Mouse (Mus musculus): ENCODE data around the gene Klhl18. TPM values are rescaled to one million over a fixed set of nuclear protein-coding genes. Genes with fewer than 3 reads are reported as not detected.
"Not testable (repeated sequence)": the region's sequence is repeated elsewhere in the genome, so short reads cannot be mapped to it uniquely, and the experiment has no call there.

Gene Klhl18
- polyA plus RNA-seq, 1 experiment from 2014 or later: 32.2 TPM

DNA sequence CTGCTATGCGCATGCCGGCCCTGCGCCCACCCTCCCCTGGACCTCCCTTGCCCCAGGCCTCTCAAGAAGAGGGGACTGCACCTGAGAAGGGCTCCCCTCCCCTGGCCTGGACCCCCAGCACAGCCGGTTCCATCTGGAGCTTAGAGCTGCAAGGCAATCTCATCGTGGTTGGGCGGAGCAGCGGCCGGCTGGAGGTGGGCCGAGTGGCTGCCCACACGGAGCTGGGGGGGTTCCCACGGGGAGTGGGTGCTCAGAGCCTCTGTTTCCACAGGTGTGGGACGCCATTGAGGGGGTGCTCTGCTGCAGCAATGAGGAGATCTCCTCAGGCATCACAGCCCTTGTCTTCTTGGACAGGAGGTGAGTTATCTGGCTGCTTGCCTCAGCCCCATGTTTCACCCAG lies 95.2 kb downstream of the Klhl18 start:
- no peak overlapping the region for H3K4me3 ChIP-seq (ENCODE audit: low read depth, low read length)
- no peaks in the 10 kb centered on the region for H3K27me3 ChIP-seq (ENCODE audit: control insufficient read depth, insufficient read depth, low read depth, low read length)
- H3K4me2 ChIP-seq (ENCODE audit: low read length): no peak overlapping the region
- no peak overlapping the region for H3K9ac ChIP-seq (ENCODE audit: low read depth, low read length)
- no peaks in the 10 kb centered on the region for H3K4me1 ChIP-seq (ENCODE audit: control insufficient read depth, insufficient read depth, low read length)
- H3K36me3 ChIP-seq (ENCODE audit: control insufficient read depth, insufficient read depth, low read length): peaks cover 56% of the 10 kb centered on the region
- no peak for ATAC-seq
- no peaks in the 10 kb centered on the region for H3K9me3 ChIP-seq (replicated peaks; ENCODE audit: control insufficient read depth, low read length, poor library complexity, severe bottlenecking)
- WGBS: 83% methylated on average over 12 of the region's 12 CpGs
- no peak overlapping the region for H3K27ac ChIP-seq (ENCODE audit: low read length)

DNA sequence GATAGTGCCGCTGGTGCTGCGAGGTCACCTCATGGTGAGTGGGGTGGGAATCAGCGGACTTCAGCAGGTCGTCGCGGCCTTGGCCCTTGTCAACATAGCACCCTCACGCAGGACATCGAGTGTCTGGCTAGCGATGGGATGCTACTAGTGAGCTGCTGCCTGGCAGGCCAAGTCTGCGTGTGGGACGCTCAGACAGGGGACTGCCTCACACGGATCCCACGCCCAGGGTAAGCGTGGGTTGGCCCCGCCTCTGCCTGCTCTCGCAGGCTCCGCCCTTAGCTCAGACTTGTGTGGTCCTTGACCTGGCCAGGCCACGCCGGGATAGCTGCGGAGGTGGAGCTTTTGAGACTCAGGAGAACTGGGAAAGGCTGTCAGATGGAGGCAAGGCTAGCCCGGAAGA lies 95.8 kb downstream of the Klhl18 start:
- H3K9me3 ChIP-seq (replicated peaks; ENCODE audit: control insufficient read depth, low read length, poor library complexity, severe bottlenecking): no peaks in the 10 kb centered on the region
- no peak overlapping the region for H3K9ac ChIP-seq (ENCODE audit: low read depth, low read length)
- no peaks in the 10 kb centered on the region for H3K4me1 ChIP-seq (ENCODE audit: control insufficient read depth, insufficient read depth, low read length)
- no peak overlapping the region for H3K4me3 ChIP-seq (ENCODE audit: low read depth, low read length)
- 51% methylated on average over 21 of the region's 21 CpGs for WGBS
- no peak overlapping the region for H3K4me2 ChIP-seq (ENCODE audit: low read length)
- no peak overlapping the region for H3K27ac ChIP-seq (ENCODE audit: low read length)
- no peaks in the 10 kb centered on the region for H3K27me3 ChIP-seq (ENCODE audit: control insufficient read depth, insufficient read depth, low read depth, low read length)
- no peak for ATAC-seq
- peaks cover 50% of the 10 kb centered on the region for H3K36me3 ChIP-seq (ENCODE audit: control insufficient read depth, insufficient read depth, low read length)

DNA sequence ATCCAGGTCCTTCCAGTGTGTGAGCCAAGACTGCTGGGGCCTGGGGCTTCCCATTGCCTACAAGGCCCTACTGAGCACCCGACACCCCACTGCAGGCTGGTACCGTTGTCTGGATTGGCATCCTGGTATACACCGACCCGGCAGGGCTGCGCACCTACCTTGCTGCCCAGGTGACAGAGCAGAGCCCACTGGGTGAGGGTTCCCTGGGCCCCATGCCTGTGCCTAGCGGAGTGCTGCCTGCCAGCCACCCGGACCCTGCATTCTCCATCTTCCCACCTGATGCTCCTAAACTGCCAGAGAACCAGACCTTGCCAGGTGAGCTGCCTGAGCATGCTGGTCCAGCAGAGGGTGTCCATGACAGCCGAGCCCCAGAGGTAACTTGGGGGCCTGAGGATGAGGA lies 97.1 kb downstream of the Klhl18 start:
- H3K4me3 ChIP-seq (ENCODE audit: low read depth, low read length): no peak overlapping the region
- H3K36me3 ChIP-seq (ENCODE audit: control insufficient read depth, insufficient read depth, low read length): peaks cover 41% of the 10 kb centered on the region
- H3K4me2 ChIP-seq (ENCODE audit: low read length): no peak overlapping the region
- no peaks in the 10 kb centered on the region for H3K4me1 ChIP-seq (ENCODE audit: control insufficient read depth, insufficient read depth, low read length)
- ATAC-seq: no peak
- no peak overlapping the region for H3K27ac ChIP-seq (ENCODE audit: low read length)
- no peaks in the 10 kb centered on the region for H3K27me3 ChIP-seq (ENCODE audit: control insufficient read depth, insufficient read depth, low read depth, low read length)
- H3K9me3 ChIP-seq (replicated peaks; ENCODE audit: control insufficient read depth, low read length, poor library complexity, severe bottlenecking): no peaks in the 10 kb centered on the region
- 96% methylated on average over 8 of the region's 8 CpGs for WGBS
- H3K9ac ChIP-seq (ENCODE audit: low read depth, low read length): no peak overlapping the region

DNA sequence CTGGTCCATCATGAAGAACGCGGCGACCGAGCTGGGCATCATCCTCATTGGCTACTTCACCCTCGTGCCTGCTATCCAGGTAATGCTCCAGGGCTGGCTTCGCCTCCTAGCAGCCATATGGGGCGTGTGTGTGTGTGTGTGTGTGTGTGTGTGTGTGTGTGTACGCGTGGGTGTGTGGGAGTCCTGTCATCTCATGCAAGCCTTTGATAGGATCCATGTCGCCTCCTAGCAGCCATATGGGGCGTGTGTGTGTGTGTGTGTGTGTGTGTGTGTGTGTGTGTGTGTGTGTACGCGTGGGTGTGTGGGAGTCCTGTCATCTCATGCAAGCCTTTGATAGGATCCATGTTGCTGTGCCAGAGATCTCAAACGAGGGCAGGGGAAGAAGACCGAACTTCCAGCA lies 98.8 kb downstream of the Klhl18 start:
- H3K36me3 ChIP-seq (ENCODE audit: control insufficient read depth, insufficient read depth, low read length): peaks cover 41% of the 10 kb centered on the region
- not testable (repeated sequence) for H3K27me3 ChIP-seq (ENCODE audit: control insufficient read depth, insufficient read depth, low read depth, low read length); H3K9ac ChIP-seq (ENCODE audit: low read depth, low read length); H3K4me1 ChIP-seq (ENCODE audit: control insufficient read depth, insufficient read depth, low read length); H3K27ac ChIP-seq (ENCODE audit: low read length); ATAC-seq; H3K4me2 ChIP-seq (ENCODE audit: low read length); H3K9me3 ChIP-seq (replicated peaks; ENCODE audit: control insufficient read depth, low read length, poor library complexity, severe bottlenecking); H3K4me3 ChIP-seq (ENCODE audit: low read depth, low read length)
- 91% methylated on average over 15 of the region's 15 CpGs for WGBS

Other genes starting within 250 kb of the Klhl18 start
- 180 and 230 TPM in 2 replicates for gene Cspg5, start 232.9 kb downstream of the Klhl18 start, polyA plus RNA-seq (2015; fragmentation: Nextera tagmentation; extraction: Ambion mirVana)
- gene Elp6, start 171.5 kb downstream of the Klhl18 start, polyA plus RNA-seq (2015; fragmentation: Nextera tagmentation; extraction: Ambion mirVana): 39.4 and 41.0 TPM in 2 replicates
- 57.4 and 64.5 TPM in 2 replicates for gene Scap, start 143.4 kb downstream of the Klhl18 start, polyA plus RNA-seq (2015; fragmentation: Nextera tagmentation; extraction: Ambion mirVana)
- 18.5 and 24.0 TPM in 2 replicates for gene Ptpn23, start 68.5 kb downstream of the Klhl18 start, polyA plus RNA-seq (2015; fragmentation: Nextera tagmentation; extraction: Ambion mirVana)
- 0.80 and 1.4 TPM in 2 replicates for gene Ngp, start 56.9 kb downstream of the Klhl18 start, polyA plus RNA-seq (2015; fragmentation: Nextera tagmentation; extraction: Ambion mirVana)
- 4.7 and 5.4 TPM in 2 replicates for gene Kif9, start 264 bp upstream of the Klhl18 start, polyA plus RNA-seq (2015; fragmentation: Nextera tagmentation; extraction: Ambion mirVana)
- gene Setd2, start 55.9 kb upstream of the Klhl18 start, polyA plus RNA-seq (2015; fragmentation: Nextera tagmentation; extraction: Ambion mirVana): 32.6 and 39.6 TPM in 2 replicates
- 25.5 and 27.1 TPM in 2 replicates for gene Nradd, start 147.8 kb upstream of the Klhl18 start, polyA plus RNA-seq (2015; fragmentation: Nextera tagmentation; extraction: Ambion mirVana)
- gene Nbeal2, start 177.5 kb upstream of the Klhl18 start, polyA plus RNA-seq (2015; fragmentation: Nextera tagmentation; extraction: Ambion mirVana): 5.2 and 6.1 TPM in 2 replicates
- 93.3 and 103 TPM in 2 replicates for gene Ccdc12, start 179.8 kb upstream of the Klhl18 start, polyA plus RNA-seq (2015; fragmentation: Nextera tagmentation; extraction: Ambion mirVana)

Measured in midbrain, embryonic 16.5 days (tissue).